Mouse (Mus musculus): ENCODE results near the gene Mcl1.
"Not testable (repeated sequence)": the region's sequence is repeated elsewhere in the genome, so short reads cannot be mapped to it uniquely, and the experiment has no call there.

Gene Mcl1

GRCm38 (mm10) chr3:95667521-95667920 lies 8.9 kb downstream of the Mcl1 start:
- no peak for DNase-seq (ENCODE audit: low spot score in 2 of 2)

- DNase-seq (ENCODE audit: low spot score in 2 of 2), result peak; percentile 40 to 44
These were observed 9.4 kb downstream of the Mcl1 start for GRCm38 (mm10) chr3:95668026-95668425.

GRCm38 (mm10) chr3:95668589-95669308 lies 10.2 kb downstream of the Mcl1 start:
- no peak for DNase-seq (ENCODE audit: low spot score in 2 of 2)

GRCm38 (mm10) chr3:95669309-95669665 lies 10.7 kb downstream of the Mcl1 start:
- DNase-seq (ENCODE audit: low spot score in 2 of 2), result no peak

GRCm38 (mm10) chr3:95670419-95670818 lies 11.8 kb downstream of the Mcl1 start:
- not testable (repeated sequence) for DNase-seq (ENCODE audit: low spot score in 2 of 2)

GRCm38 (mm10) chr3:95671201-95671600 lies 12.6 kb downstream of the Mcl1 start:
- DNase-seq (ENCODE audit: low spot score in 2 of 2), result no peak

- no peak for DNase-seq (ENCODE audit: low spot score in 2 of 2)
These were observed 13.9 kb downstream of the Mcl1 start for GRCm38 (mm10) chr3:95672461-95672860.

- no peak for DNase-seq (ENCODE audit: low spot score in 2 of 2)
These were observed 14.5 kb downstream of the Mcl1 start for GRCm38 (mm10) chr3:95672861-95673706.

- no peak for DNase-seq (ENCODE audit: low spot score in 2 of 2)
These were observed 15.2 kb downstream of the Mcl1 start for GRCm38 (mm10) chr3:95673707-95674211.

GRCm38 (mm10) chr3:95674236-95674635 lies 15.6 kb downstream of the Mcl1 start:
- no peak for DNase-seq (ENCODE audit: low spot score in 2 of 2)

GRCm38 (mm10) chr3:95674812-95675211 lies 16.2 kb downstream of the Mcl1 start:
- DNase-seq (ENCODE audit: low spot score in 2 of 2), result no peak

GRCm38 (mm10) chr3:95675301-95676092 lies 16.9 kb downstream of the Mcl1 start:
- DNase-seq (ENCODE audit: low spot score in 2 of 2), result peak; percentile 58 to 72

- peak in 1 of 2 experiments; percentile 30 for DNase-seq (ENCODE audit: low spot score in 2 of 2)
These were observed 18.3 kb downstream of the Mcl1 start for GRCm38 (mm10) chr3:95676745-95677419.

GRCm38 (mm10) chr3:95677420-95678090 lies 19.0 kb downstream of the Mcl1 start:
- DNase-seq (ENCODE audit: low spot score in 2 of 2), result no peak

GRCm38 (mm10) chr3:95679551-95679950 lies 21.0 kb downstream of the Mcl1 start:
- DNase-seq (ENCODE audit: low spot score in 2 of 2), result no peak

GRCm38 (mm10) chr3:95680673-95681072 lies 22.1 kb downstream of the Mcl1 start:
- DNase-seq (ENCODE audit: low spot score in 2 of 2), result no peak

- no peak for DNase-seq (ENCODE audit: low spot score in 2 of 2)
These were observed 22.8 kb downstream of the Mcl1 start for GRCm38 (mm10) chr3:95681365-95681764.

GRCm38 (mm10) chr3:95682878-95683277 lies 24.3 kb downstream of the Mcl1 start:
- DNase-seq (ENCODE audit: low spot score in 2 of 2), result no peak

GRCm38 (mm10) chr3:95684846-95685245 lies 26.3 kb downstream of the Mcl1 start:
- DNase-seq (ENCODE audit: low spot score in 2 of 2), result no peak

GRCm38 (mm10) chr3:95685301-95685700 lies 26.7 kb downstream of the Mcl1 start:
- no peak for DNase-seq (ENCODE audit: low spot score in 2 of 2)

- no peak for DNase-seq (ENCODE audit: low spot score in 2 of 2)
These were observed 27.1 kb downstream of the Mcl1 start for GRCm38 (mm10) chr3:95685701-95686100.
